8 mouse cellular contexts compared by ENCODE assay signal in genomic region chr5:50215960-50216359, GRCm38 (mm10).
DNase-seq lines count a peak whose midpoint lies in the region; ATAC-seq and TF ChIP-seq lines count a peak whose summit lies in the region.
"Had no signal": no experiment of that assay in that cellular context is flagged by ENCODE, and none has a peak within 500 bp of the region (broad histone marks: within the 10 kb centered on the region; RNA-seq: fewer than 3 reads in every experiment).

No protein-coding gene starts in this region.

- H3K4me2 ChIP-seq in hindbrain, embryonic 14.5 days (replicated peaks) = no peak overlapping the region
- H3K4me2 ChIP-seq in stomach, postnatal 0 days (replicated peaks; ENCODE audit: low read depth) = no peak overlapping the region
- H3K4me2 ChIP-seq: stomach, embryonic 15.5 days had no signal

- no peak overlapping the region for H3K27ac ChIP-seq in hindbrain, embryonic 14.5 days
- no peak overlapping the region for H3K27ac ChIP-seq in hindbrain, embryonic 10.5 days
- H3K27ac ChIP-seq in stomach, postnatal 0 days (replicated peaks) = no peak overlapping the region
- H3K27ac ChIP-seq: stomach, embryonic 15.5 days had no signal

- 51% methylated on average over 5 of the region's 5 CpGs for WGBS in hindbrain, embryonic 14.5 days
- 47% methylated on average over 5 of the region's 5 CpGs for WGBS in hindbrain, embryonic 10.5 days
- 33% methylated on average over 5 of the region's 5 CpGs for WGBS in stomach, postnatal 0 days

- H3K27me3 ChIP-seq in hindbrain, embryonic 14.5 days (ENCODE audit: control insufficient read depth, insufficient read depth, low read length) = no peaks in the 10 kb centered on the region
- H3K27me3 ChIP-seq in hindbrain, embryonic 10.5 days (ENCODE audit: insufficient read depth, poor library complexity, severe bottlenecking) = no peaks in the 10 kb centered on the region
- H3K27me3 ChIP-seq in stomach, postnatal 0 days (ENCODE audit: control insufficient read depth, insufficient read depth, low read length) = no peaks in the 10 kb centered on the region
- H3K27me3 ChIP-seq: stomach, embryonic 15.5 days had no signal

- peak; percentile 72 for DNase-seq in hindbrain, embryonic 14.5 days (ENCODE audit: low spot score)
- no peak for DNase-seq in hindbrain, embryonic 10.5 days (ENCODE audit: low spot score)
- peak; percentile 2 for DNase-seq in lung, postnatal 14 days
- no peak for DNase-seq in lung, postnatal 4 days
- DNase-seq in brain, embryonic 14.5 days (ENCODE audit: low read depth) = peak; percentile 53
- DNase-seq in stomach, postnatal 0 days (ENCODE audit: low spot score) = no peak
- no peak for DNase-seq in testis, postnatal 10 days (ENCODE audit: low spot score)

- H3K36me3 ChIP-seq in hindbrain, embryonic 14.5 days (replicated peaks; ENCODE audit: control insufficient read depth, insufficient read depth) = no peaks in the 10 kb centered on the region
- H3K36me3 ChIP-seq in hindbrain, embryonic 10.5 days = no peaks in the 10 kb centered on the region
- H3K36me3 ChIP-seq in stomach, postnatal 0 days (ENCODE audit: control insufficient read depth, insufficient read depth, low read length) = no peaks in the 10 kb centered on the region
- H3K36me3 ChIP-seq: stomach, embryonic 15.5 days had no signal

- no peak for TF ChIP-seq CTCF in brain, embryonic 14.5 days (IDR thresholded peaks at IDR 0.05; ENCODE audit: borderline replicate concordance, extremely low read depth, insufficient read depth, insufficient read length)
- TF ChIP-seq CTCF in stomach, postnatal 0 days (IDR thresholded peaks at IDR 0.05; ENCODE audit: low read depth) = peak; percentile 68

- TF ChIP-seq POLR2A in brain, embryonic 14.5 days (IDR thresholded peaks at IDR 0.05; ENCODE audit: borderline replicate concordance, extremely low read depth, insufficient read depth, insufficient read length, poor library complexity, severe bottlenecking) = no peak

- no peaks in the 10 kb centered on the region for H3K4me1 ChIP-seq in hindbrain, embryonic 14.5 days (replicated peaks; ENCODE audit: control insufficient read depth, insufficient read depth, low read length)
- H3K4me1 ChIP-seq in hindbrain, embryonic 10.5 days (replicated peaks) = no peaks in the 10 kb centered on the region
- no peaks in the 10 kb centered on the region for H3K4me1 ChIP-seq in stomach, postnatal 0 days (replicated peaks; ENCODE audit: control insufficient read depth, insufficient read depth)
- H3K4me1 ChIP-seq: stomach, embryonic 15.5 days had no signal

- H3K9ac ChIP-seq in hindbrain, embryonic 14.5 days = no peak overlapping the region
- H3K9ac ChIP-seq in stomach, postnatal 0 days (ENCODE audit: low read length) = no peak overlapping the region
- H3K9ac ChIP-seq: stomach, embryonic 15.5 days had no signal

- no peak for ATAC-seq in hindbrain, embryonic 14.5 days (ENCODE audit: low FRiP score)
- ATAC-seq in stomach, postnatal 0 days (ENCODE audit: low FRiP score, low TSS enrichment) = no peak

- TF ChIP-seq EP300 in stomach, postnatal 0 days (optimal IDR thresholded peaks at IDR 0.05) = no peak

- H3K4me3 ChIP-seq in hindbrain, embryonic 14.5 days (replicated peaks; ENCODE audit: low read length) = no peak overlapping the region
- H3K4me3 ChIP-seq in hindbrain, embryonic 10.5 days = no peak overlapping the region
- H3K4me3 ChIP-seq in stomach, postnatal 0 days (ENCODE audit: low read depth, low read length) = no peak overlapping the region
- H3K4me3 ChIP-seq: stomach, embryonic 15.5 days had no signal

- H3K9me3 ChIP-seq in hindbrain, embryonic 14.5 days (ENCODE audit: control insufficient read depth, low read length) = no peaks in the 10 kb centered on the region
- no peaks in the 10 kb centered on the region for H3K9me3 ChIP-seq in hindbrain, embryonic 10.5 days
- no peaks in the 10 kb centered on the region for H3K9me3 ChIP-seq in stomach, postnatal 0 days (ENCODE audit: control insufficient read depth, low read length)
- H3K9me3 ChIP-seq: stomach, embryonic 15.5 days had no signal

Comparison
In these comparisons a context has a peak if more than half of its experiments do, and no peak if none do; other contexts are left out.
1. DNase-seq: peak in hindbrain, embryonic 14.5 days (single experiment), lung, postnatal 14 days (single experiment) and brain, embryonic 14.5 days (single experiment); none in hindbrain, embryonic 10.5 days (single experiment), lung, postnatal 4 days (0 of 2), stomach, postnatal 0 days (single experiment) and testis, postnatal 10 days (single experiment).